Mouse (Mus musculus) liver, postnatal 0 days (tissue): Measurements from ENCODE around the gene Dcxr.

Experiments used
- CTCF ChIP-seq: sonication (generic); IDR thresholded peaks from 2 replicates; pipeline ENCODE4 v1.5.1; 2016; ENCODE audit warnings: antibody characterized with exemption, low read depth
- EP300 ChIP-seq: IDR thresholded peaks from 2 replicates; pipeline ENCODE4 v1.6.1; 2016; ENCODE audit warnings: antibody characterized with exemption, low read depth, mild to moderate bottlenecking

DNA sequence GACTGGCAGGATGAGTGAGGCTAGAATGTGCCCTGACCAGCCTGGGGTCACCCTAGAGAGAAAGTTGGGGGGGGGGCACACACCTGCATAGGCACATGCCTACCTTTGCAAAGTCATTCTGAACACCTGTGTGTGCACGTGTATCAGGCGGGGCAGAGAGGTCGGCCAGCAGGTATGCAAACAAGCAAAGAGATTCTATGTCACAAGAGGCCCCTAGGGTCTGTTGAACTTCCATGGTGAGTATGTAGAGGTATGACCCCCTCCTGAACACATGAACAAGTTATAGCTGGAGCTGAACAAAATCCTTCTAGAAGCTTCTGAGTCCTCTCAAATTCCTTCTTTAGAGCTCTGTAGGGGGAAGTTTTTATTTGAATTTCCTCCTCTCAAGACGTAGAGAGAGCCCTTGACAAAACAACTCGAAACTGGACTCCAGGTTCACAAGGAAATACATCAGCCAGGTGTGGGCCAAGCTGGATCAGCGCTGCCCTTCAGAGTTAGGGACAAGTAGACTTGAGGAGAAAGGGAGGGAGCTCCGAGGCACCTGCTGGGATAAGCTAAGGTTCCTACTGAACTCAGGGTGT is 17.1 kb upstream of the Dcxr start:
- TF ChIP-seq CTCF (no peak), EP300 (no peak)
